Mouse (Mus musculus) adipose tissue, adult 10 weeks (tissue): ENCODE results near the gene Irs2. TPM values are rescaled to one million over a fixed set of nuclear protein-coding genes. Genes with fewer than 3 reads are reported as not detected.

Experiments used
- polyA plus RNA-seq: library from polyadenylated mRNA; stranded (reverse); fragments of 350-450 nt; fragmentation: Illumina TruSeq; extraction: RNeasy Lipid Tissue Mini Kit (QIAGEN cat#74804); gene quantifications from one replicate; pipeline ENCODE4 v1.2.3, GENCODE M21; 2014; ENCODE audit warnings: low read depth, low replicate concordance

The Irs2 gene
- 20.7 TPM for polyA plus RNA-seq

DNA sequence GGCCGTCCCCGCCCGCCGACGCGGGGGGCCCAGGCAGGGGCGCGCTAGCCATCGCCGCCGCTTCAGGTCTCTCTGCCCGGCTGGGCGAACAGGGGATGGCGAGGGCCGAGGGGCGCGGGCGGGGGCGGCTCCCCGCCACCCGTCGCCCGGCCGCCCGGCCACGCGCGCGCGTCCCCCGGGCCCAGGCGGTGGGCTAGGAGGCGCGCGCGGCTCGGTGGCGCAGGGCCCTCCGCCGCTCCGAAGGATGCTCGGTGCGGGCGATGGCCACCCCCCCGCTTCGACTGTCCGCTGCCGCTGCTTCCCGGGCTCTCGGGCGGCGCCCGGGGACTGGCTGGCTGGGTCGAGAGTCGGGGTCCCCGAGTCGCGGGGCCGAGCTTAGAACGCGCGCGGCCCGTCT, at the start of gene Irs2:
Gene Irs2 (minus strand): TSS at position 80 of the 397 bp plus-strand sequence.

